Mouse (Mus musculus) frontal cortex, adult 2 months (tissue): ENCODE measurements around the gene Rab40b. TPM values are rescaled to one million over a fixed set of nuclear protein-coding genes. Genes with fewer than 3 reads are reported as not detected.
"Not testable (repeated sequence)": the region's sequence is repeated elsewhere in the genome, so short reads cannot be mapped to it uniquely, and the experiment has no call there.

Source experiments
- DNase-seq, 2 experiments: peaks; one replicate each; pipeline ENCODE4 v3.0.0; 2022; ENCODE audit warnings: low spot score in 1 of 2; ENCODE audit errors: extremely low spot score in 1 of 2
- polyA plus RNA-seq: library from polyadenylated mRNA; depleted of rRNA; stranded (reverse); fragments of >200 nt; gene quantifications from 2 replicates; pipeline ENCODE4 v1.2.3, GENCODE M21; 2012

Gene Rab40b
- polyA plus RNA-seq, 1 experiment = 50.7 TPM

GRCm38 (mm10) chr11:121369622-121370021 is 18.4 kb downstream of the Rab40b start:
- peak in 1 of 2 experiments; percentile 66 for DNase-seq

- no peak for DNase-seq
These were observed 19.3 kb downstream of the Rab40b start for GRCm38 (mm10) chr11:121368731-121369130.

GRCm38 (mm10) chr11:121367170-121367707 is 20.8 kb downstream of the Rab40b start:
- DNase-seq = no peak

- peak in 1 of 2 experiments; percentile 45 for DNase-seq
These were observed 25.8 kb downstream of the Rab40b start for GRCm38 (mm10) chr11:121362212-121362611.

DNA sequence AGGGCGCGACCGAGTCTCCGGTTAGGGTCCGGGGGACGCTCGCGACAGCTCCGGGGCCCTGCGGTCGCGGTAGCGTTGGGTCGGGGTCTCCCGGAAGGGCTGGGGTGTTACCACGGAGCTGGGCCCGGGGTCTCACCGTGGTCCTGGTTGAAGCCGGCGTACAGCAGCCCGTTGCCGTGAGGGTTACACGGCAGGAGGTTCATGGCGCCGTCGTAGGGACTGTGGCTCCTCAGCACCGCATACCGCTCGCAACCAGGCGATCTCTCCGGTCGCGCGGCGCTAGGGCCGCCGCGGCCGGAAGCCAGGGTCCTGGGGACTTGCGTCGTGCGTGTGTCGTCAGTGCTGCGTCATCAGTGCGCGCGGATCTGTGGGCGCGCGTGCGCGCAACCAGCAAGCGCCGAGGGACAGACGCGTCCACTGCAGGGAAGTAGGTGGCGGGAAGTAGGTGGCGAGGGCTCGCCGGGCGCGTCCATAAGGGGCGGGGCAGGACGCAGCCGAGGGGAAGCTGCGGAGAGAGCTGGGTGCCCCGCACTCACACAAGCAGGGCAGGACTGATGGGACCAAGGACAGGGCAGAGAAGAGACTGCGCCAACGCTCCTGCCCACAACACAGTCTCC is 33.9 kb downstream of the Rab40b start, which contains the start of gene Wdr45b:
Wdr45b (minus strand) TSS at position 355 of the 617 bp plus-strand sequence.
- peak; percentile 94 to 99 for DNase-seq

GRCm38 (mm10) chr11:121353326-121354090 is 34.5 kb downstream of the Rab40b start:
- DNase-seq = peak in 1 of 2 experiments; percentile 33

GRCm38 (mm10) chr11:121348727-121349126 is 39.3 kb downstream of the Rab40b start:
- DNase-seq = not testable (repeated sequence)

DNA sequence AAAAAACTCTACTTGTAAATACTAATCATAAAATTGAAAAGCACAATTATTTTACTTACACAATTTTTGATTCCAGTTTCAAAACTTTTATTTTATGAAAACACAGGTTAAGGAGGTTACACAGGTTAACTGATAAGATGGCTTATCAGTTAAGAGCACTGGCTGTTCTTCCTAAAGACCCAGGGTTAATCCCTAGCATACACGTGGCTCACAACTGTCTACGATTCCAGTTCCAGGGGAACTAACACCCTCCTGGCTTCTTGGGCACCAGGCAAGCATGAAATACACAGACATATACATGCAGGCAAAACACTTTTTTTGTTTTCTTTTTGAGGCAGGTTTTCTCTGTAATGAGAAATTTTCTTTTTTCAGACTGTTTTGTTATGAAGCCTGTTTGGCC is 39.9 kb downstream of the Rab40b start:
- DNase-seq = no peak

GRCm38 (mm10) chr11:121347036-121347435 is 41.0 kb downstream of the Rab40b start:
- no peak for DNase-seq

- DNase-seq = not testable (repeated sequence)
These were observed 45.6 kb downstream of the Rab40b start for GRCm38 (mm10) chr11:121342423-121342822.

DNA sequence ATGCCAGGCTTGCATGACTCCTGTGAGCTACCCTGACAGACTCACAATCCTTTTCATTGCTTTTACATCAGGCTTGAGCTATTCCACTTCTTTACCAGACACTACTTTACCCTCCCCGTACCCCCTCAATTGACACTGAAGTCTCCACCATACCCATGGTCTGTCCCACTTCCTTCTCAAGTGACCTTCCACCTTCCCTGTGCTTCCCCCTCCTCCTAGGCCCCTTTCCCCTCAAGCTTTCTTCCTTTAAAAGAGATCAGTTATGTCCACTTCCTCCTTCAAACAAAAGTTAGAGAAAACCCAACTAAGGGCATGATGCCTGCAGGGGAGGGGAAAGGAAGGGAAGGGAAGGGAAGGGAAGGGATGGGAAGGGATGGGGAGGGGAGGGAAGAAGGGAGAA is 47.8 kb downstream of the Rab40b start:
- DNase-seq = no peak

GRCm38 (mm10) chr11:121339647-121340046 is 48.4 kb downstream of the Rab40b start:
- DNase-seq = no peak

GRCm38 (mm10) chr11:121331641-121332040 is 56.4 kb downstream of the Rab40b start:
- DNase-seq = no peak

GRCm38 (mm10) chr11:121328619-121329018 is 59.4 kb downstream of the Rab40b start:
- DNase-seq = peak in 1 of 2 experiments; percentile 42

- no peak for DNase-seq
These were observed 59.8 kb downstream of the Rab40b start for GRCm38 (mm10) chr11:121328206-121328605.

GRCm38 (mm10) chr11:121326681-121327080 is 61.4 kb downstream of the Rab40b start:
- no peak for DNase-seq

DNA sequence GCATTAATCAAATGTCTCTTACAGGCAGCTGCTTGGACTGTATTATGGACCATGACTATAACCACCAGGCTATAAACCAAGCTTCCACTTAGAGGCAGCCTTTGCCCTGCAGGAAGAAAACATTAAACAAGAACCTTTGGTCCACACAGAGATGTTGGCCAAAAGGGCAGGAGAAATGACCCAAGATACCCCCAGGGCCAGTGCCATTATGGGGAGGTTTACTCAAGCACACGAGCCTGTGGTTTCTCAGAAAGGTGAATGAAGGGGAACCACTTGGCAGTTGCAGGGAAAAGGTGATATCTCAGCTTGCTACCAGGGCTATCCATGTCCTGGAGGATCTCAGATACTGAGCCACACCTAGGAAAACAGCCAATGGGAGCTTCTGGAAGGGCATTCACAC is 62.0 kb downstream of the Rab40b start:
- no peak for DNase-seq

DNA sequence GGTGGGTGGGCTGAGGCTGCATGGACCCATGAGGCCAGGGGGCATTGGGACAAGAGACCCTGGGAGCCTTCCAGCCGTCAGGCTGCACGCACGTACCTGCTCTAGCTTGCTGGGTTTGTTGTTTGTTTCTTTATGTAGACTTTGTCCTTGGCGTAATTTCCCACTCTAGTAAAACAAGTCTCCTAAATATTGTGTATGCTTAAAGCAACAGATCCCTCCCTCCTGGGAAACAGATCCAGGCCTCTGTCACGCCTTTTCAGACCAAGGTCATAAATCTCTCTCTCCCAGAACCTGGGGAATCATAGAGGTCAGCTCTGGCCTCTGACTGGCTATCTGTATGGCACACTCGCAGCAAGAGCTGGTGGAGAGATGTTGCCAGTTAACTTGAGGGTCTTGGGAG is 80.3 kb downstream of the Rab40b start:
- not testable (repeated sequence) for DNase-seq

DNA sequence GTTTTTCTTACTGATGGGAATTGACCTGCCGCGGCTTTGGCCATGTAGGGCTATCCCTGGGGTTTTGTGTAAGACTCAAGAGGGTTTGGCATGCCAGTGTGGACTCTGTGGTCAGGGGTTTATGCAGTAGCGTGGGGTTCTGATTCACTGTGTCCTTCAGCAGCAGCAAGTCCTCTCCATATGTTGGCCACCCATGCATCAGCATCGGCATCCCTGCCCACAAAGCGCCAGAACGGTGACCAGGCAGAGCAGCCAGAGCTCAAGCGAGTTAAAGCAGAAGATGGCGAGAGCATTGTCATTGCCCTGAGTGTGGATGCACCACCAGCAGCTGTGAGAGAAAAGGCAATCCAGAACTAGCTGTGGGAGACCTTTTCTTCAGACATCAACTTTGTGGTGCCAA is 81.4 kb downstream of the Rab40b start:
- peak; percentile 44 to 74 for DNase-seq
